Mouse (Mus musculus): ENCODE measurements around the gene 4921536K21Rik.

4921536K21Rik gene

DNA sequence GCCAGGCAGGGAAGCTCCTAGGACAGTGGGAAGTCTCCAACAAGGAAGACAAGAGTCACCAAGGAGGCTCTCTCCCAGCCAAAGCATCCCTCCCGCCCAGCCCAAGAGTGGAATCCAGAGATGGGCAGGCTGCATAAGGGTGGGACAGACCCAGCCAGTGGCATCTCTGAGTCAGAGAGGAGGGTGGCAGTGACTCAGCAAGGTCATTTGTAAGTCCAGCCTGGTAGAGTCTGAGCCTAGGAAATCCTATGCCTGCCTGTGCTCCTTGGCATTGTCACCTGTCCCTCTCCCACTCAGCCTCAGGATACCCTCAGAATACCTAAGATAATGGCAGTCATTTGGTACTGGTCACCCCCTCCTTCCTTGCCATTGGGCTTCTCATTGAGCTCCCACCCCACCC is 10.5 kb upstream of the 4921536K21Rik start:
- H3K27me3 ChIP-seq (ENCODE audit: insufficient read depth, low read length), result peaks cover 40% of the 10 kb centered on the region
- no peak for TF ChIP-seq POU5F1 (IDR thresholded peaks at IDR 0.05; ENCODE audit: borderline replicate concordance, low read length)
- no peak for TF ChIP-seq NANOG (IDR thresholded peaks at IDR 0.05; ENCODE audit: borderline replicate concordance, low read length)
- TF ChIP-seq CTCF (conservative IDR thresholded peaks at IDR 0.05; ENCODE audit: low read length), result no peak
- H3K9me3 ChIP-seq (ENCODE audit: low read length), result no peaks in the 10 kb centered on the region
- H3K4me1 ChIP-seq (replicated peaks; ENCODE audit: low read depth, low read length), result peaks cover 22% of the 10 kb centered on the region
- H3K4me3 ChIP-seq (replicated peaks; ENCODE audit: low read length), result no peak overlapping the region
- 0 out of 2 replicates have a peak, but pooled peaks cover 3% of the 10 kb centered on the region for H3K36me3 ChIP-seq (ENCODE audit: insufficient read depth, low read length)

DNA sequence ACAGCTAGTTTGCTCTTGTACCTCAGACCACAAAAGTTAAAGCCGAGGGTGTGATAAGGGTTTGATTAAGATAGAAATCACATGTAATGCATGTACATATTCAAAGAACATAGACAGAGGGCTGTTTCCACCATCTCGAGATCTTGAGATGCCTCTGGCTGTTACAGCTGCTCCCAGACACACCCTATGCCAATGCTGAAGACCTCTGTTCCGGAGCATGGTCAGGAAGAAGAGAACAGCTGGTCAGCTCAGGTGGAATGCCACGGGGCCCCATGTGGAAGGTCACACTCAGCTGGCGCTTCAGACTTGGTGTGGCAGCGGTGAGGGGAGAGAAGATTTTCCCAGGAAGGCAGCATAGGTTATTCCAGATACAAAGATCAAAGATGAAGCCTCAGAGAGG is 9.8 kb upstream of the 4921536K21Rik start:
- H3K4me1 ChIP-seq (replicated peaks; ENCODE audit: low read depth, low read length), result peaks cover 22% of the 10 kb centered on the region
- H3K36me3 ChIP-seq (ENCODE audit: insufficient read depth, low read length), result 0 out of 2 replicates have a peak, but pooled peaks cover 3% of the 10 kb centered on the region
- H3K9me3 ChIP-seq (ENCODE audit: low read length), result no peaks in the 10 kb centered on the region
- no peak for TF ChIP-seq POU5F1 (IDR thresholded peaks at IDR 0.05; ENCODE audit: borderline replicate concordance, low read length)
- TF ChIP-seq NANOG (IDR thresholded peaks at IDR 0.05; ENCODE audit: borderline replicate concordance, low read length), result no peak
- no peak for TF ChIP-seq CTCF (conservative IDR thresholded peaks at IDR 0.05; ENCODE audit: low read length)
- no peak overlapping the region for H3K4me3 ChIP-seq (replicated peaks; ENCODE audit: low read length)
- H3K27me3 ChIP-seq (ENCODE audit: insufficient read depth, low read length), result peaks cover 33% of the 10 kb centered on the region

DNA sequence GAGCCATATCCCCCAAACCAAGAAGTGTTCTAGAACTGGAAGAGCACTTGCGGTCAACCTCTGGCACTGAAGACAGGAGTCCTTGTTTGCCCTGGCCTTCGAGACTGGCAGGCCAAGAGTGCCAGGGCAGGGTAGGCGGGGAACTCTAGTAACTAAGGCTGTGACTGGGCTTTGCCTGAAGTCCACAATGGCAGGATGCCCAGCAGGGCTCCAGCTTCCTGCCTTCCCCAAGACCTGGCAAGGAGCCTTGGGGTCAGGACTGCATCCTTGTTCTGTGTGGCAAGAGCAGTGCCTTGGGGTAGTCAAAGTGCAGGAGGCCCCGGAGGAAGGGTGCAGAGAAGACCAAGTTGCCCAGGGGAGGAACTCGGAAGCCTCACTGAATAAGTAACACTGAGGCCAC is 8.1 kb upstream of the 4921536K21Rik start:
- Histone ChIP-seq H3K36me3 (ENCODE audit: insufficient read depth, low read length) (peaks cover 8% of the 10 kb centered on the region; the same call in 1 of the 2 replicates), H3K27me3 (ENCODE audit: insufficient read depth, low read length) (peaks cover 33% of the 10 kb centered on the region), H3K4me3 (replicated peaks; ENCODE audit: low read length) (no peak overlapping the region), H3K4me1 (replicated peaks; ENCODE audit: low read depth, low read length) (peaks cover 15% of the 10 kb centered on the region), H3K9me3 (ENCODE audit: low read length) (no peaks in the 10 kb centered on the region)
- TF ChIP-seq POU5F1 (IDR thresholded peaks at IDR 0.05; ENCODE audit: borderline replicate concordance, low read length), result no peak
- no peak for TF ChIP-seq CTCF (conservative IDR thresholded peaks at IDR 0.05; ENCODE audit: low read length)
- TF ChIP-seq NANOG (IDR thresholded peaks at IDR 0.05; ENCODE audit: borderline replicate concordance, low read length), result no peak

- H3K9me3 ChIP-seq (ENCODE audit: low read length), result no peaks in the 10 kb centered on the region
- H3K36me3 ChIP-seq (ENCODE audit: insufficient read depth, low read length), result peaks cover 10% of the 10 kb centered on the region; the same call in 1 of the 2 replicates
- TF ChIP-seq POU5F1 (IDR thresholded peaks at IDR 0.05; ENCODE audit: borderline replicate concordance, low read length) (no peak), NANOG (IDR thresholded peaks at IDR 0.05; ENCODE audit: borderline replicate concordance, low read length) (no peak), CTCF (conservative IDR thresholded peaks at IDR 0.05; ENCODE audit: low read length) (no peak)
- H3K4me1 ChIP-seq (replicated peaks; ENCODE audit: low read depth, low read length), result peaks cover 15% of the 10 kb centered on the region
- no peak overlapping the region for H3K4me3 ChIP-seq (replicated peaks; ENCODE audit: low read length)
- H3K27me3 ChIP-seq (ENCODE audit: insufficient read depth, low read length), result peaks cover 33% of the 10 kb centered on the region
These were observed 7.6 kb upstream of the 4921536K21Rik start for GRCm38 (mm10) chr11:3902516-3902915.

DNA sequence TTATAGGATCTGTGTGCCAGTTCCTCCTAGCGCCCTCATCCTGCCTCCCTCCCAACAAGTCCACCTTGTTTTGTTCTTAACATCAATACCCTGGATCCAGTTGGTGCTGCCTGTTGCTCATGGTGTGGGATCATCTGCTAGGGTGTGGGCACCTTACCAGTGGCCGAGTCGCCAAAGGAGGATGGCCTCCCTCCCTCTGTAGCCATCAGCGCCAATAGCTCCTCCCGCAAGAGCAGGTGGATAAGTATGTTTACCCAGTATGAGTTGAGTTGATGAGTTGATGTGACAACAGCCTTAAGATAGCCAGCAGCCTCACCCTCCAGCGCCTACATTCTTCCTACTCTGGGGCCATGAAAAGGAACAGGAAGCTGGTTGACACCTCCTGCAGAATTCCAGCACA is 5.4 kb upstream of the 4921536K21Rik start:
- H3K36me3 ChIP-seq (ENCODE audit: insufficient read depth, low read length), result peaks cover 7% of the 10 kb centered on the region; the same call in 1 of the 2 replicates
- TF ChIP-seq CTCF (conservative IDR thresholded peaks at IDR 0.05; ENCODE audit: low read length) (no peak), NANOG (IDR thresholded peaks at IDR 0.05; ENCODE audit: borderline replicate concordance, low read length) (no peak), POU5F1 (IDR thresholded peaks at IDR 0.05; ENCODE audit: borderline replicate concordance, low read length) (no peak)
- H3K9me3 ChIP-seq (ENCODE audit: low read length), result no peaks in the 10 kb centered on the region
- H3K4me3 ChIP-seq (replicated peaks; ENCODE audit: low read length), result no peak overlapping the region
- peaks cover 24% of the 10 kb centered on the region for H3K4me1 ChIP-seq (replicated peaks; ENCODE audit: low read depth, low read length)
- H3K27me3 ChIP-seq (ENCODE audit: insufficient read depth, low read length), result peaks cover 37% of the 10 kb centered on the region

GRCm38 (mm10) chr11:3895933-3896332 is 1.0 kb upstream of the 4921536K21Rik start:
- Histone ChIP-seq H3K9me3 (ENCODE audit: low read length) (no peaks in the 10 kb centered on the region), H3K4me3 (replicated peaks; ENCODE audit: low read length) (no peak overlapping the region), H3K27me3 (ENCODE audit: insufficient read depth, low read length) (peaks cover 24% of the 10 kb centered on the region), H3K36me3 (ENCODE audit: insufficient read depth, low read length) (peaks cover 7% of the 10 kb centered on the region; the same call in 1 of the 2 replicates), H3K4me1 (replicated peaks; ENCODE audit: low read depth, low read length) (peaks cover 25% of the 10 kb centered on the region)
- TF ChIP-seq NANOG (IDR thresholded peaks at IDR 0.05; ENCODE audit: borderline replicate concordance, low read length), result no peak

DNA sequence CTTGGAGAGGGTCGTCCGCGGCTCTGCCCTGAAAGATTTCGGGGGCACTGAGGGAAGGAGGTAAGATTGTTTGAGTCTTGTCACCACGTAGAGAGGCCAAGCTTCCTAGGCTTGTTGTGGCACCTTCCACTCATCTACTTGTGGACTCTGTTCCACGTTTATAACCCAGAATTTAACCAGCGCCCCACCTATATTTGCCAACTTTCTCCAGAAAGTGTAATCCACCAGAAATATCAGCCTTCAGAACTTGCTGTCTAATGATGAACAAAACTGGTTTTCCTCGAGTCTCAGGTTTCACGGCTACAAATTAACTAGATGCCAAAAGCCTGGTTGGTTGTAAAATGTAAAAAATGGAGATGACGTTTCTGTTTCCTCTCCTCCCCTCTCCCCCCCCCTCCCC is 560 bp upstream of the 4921536K21Rik start:
- no peak for TF ChIP-seq CTCF (conservative IDR thresholded peaks at IDR 0.05; ENCODE audit: low read length)
- TF ChIP-seq NANOG (IDR thresholded peaks at IDR 0.05; ENCODE audit: borderline replicate concordance, low read length), result no peak
- TF ChIP-seq POU5F1 (IDR thresholded peaks at IDR 0.05; ENCODE audit: borderline replicate concordance, low read length), result no peak
- peaks cover 28% of the 10 kb centered on the region for H3K27me3 ChIP-seq (ENCODE audit: insufficient read depth, low read length)
- no peaks in the 10 kb centered on the region for H3K9me3 ChIP-seq (ENCODE audit: low read length)
- H3K4me3 ChIP-seq (replicated peaks; ENCODE audit: low read length), result peak overlapping the region; percentile 80
- H3K36me3 ChIP-seq (ENCODE audit: insufficient read depth, low read length), result peaks cover 7% of the 10 kb centered on the region; the same call in 1 of the 2 replicates
- H3K4me1 ChIP-seq (replicated peaks; ENCODE audit: low read depth, low read length), result peaks cover 25% of the 10 kb centered on the region

DNA sequence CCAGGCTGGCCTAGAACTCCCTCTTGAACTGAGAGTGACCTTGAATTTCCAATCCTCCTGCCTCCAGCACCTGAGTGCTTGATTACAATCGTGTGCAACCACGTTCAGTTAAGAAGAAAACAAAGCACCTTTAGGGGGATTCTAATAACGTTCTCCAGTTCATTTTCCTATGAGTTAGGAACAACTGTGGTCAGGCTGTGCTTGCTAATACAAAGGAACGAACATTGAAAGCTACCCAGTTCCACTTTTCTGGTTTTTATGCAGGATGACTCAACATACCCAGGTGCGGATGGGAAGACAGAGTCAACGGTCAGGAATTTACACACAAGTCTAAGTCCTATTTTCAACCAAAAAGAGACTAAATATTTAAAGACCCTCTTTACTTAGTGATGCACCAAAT is 928 bp downstream of the 4921536K21Rik start:
- TF ChIP-seq CTCF (conservative IDR thresholded peaks at IDR 0.05; ENCODE audit: low read length) (no peak), NANOG (IDR thresholded peaks at IDR 0.05; ENCODE audit: borderline replicate concordance, low read length) (no peak), POU5F1 (IDR thresholded peaks at IDR 0.05; ENCODE audit: borderline replicate concordance, low read length) (no peak)
- Histone ChIP-seq H3K36me3 (ENCODE audit: insufficient read depth, low read length) (peaks cover 7% of the 10 kb centered on the region; the same call in 1 of the 2 replicates), H3K4me3 (replicated peaks; ENCODE audit: low read length) (no peak overlapping the region), H3K27me3 (ENCODE audit: insufficient read depth, low read length) (peaks cover 37% of the 10 kb centered on the region), H3K9me3 (ENCODE audit: low read length) (no peaks in the 10 kb centered on the region), H3K4me1 (replicated peaks; ENCODE audit: low read depth, low read length) (peaks cover 25% of the 10 kb centered on the region)

- H3K27me3 ChIP-seq (ENCODE audit: insufficient read depth, low read length), result peaks cover 21% of the 10 kb centered on the region
- H3K4me3 ChIP-seq (replicated peaks; ENCODE audit: low read length), result no peak overlapping the region
- no peaks in the 10 kb centered on the region for H3K9me3 ChIP-seq (ENCODE audit: low read length)
- TF ChIP-seq CTCF (conservative IDR thresholded peaks at IDR 0.05; ENCODE audit: low read length) (no peak), NANOG (IDR thresholded peaks at IDR 0.05; ENCODE audit: borderline replicate concordance, low read length) (no peak), POU5F1 (IDR thresholded peaks at IDR 0.05; ENCODE audit: borderline replicate concordance, low read length) (no peak)
- no peaks in the 10 kb centered on the region for H3K36me3 ChIP-seq (ENCODE audit: insufficient read depth, low read length)
- H3K4me1 ChIP-seq (replicated peaks; ENCODE audit: low read depth, low read length), result peaks cover 20% of the 10 kb centered on the region
These were observed 7.6 kb downstream of the 4921536K21Rik start for GRCm38 (mm10) chr11:3887331-3887730.

Data from E14TG2a.4 (cell line).